Mouse (Mus musculus): ENCODE data around the gene Scn10a.
A peak's percentile ranks its signal among the peaks of the same experiment; 100 is the strongest.

DNA sequence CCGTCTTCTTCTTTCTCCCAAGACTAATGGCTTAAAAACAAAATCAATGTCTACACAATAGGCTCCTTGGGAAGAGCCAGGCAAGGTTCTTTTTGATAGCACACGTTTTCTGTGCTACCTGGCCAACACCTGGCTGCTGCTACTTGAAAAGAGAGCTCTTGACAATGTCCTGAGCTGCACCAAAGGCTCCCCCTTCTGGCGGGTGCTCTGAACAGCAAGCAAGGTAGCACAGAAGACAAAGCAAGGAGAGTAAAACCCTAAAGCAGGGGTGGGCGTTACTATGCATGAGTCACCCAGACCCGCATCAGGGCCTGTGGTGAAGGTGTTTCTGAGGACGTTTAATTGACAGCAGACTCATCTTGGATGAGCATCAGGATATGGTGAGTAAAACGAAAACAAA is 49.5 kb upstream of the Scn10a start:
- no peak for TF ChIP-seq ZMIZ1 (IDR thresholded peaks at IDR 0.05; ENCODE audit: low read depth, low read length)
- TF ChIP-seq GATA1 (IDR thresholded peaks at IDR 0.05; ENCODE audit: low read depth, low read length): no peak
- no peak for TF ChIP-seq EP300 (IDR thresholded peaks at IDR 0.05; ENCODE audit: low read depth in 1 of 2, low read length in 2 of 2)
- TF ChIP-seq NELFE (IDR thresholded peaks at IDR 0.05; ENCODE audit: low read depth, low read length): no peak
- peak; percentile 60 to 69 (median 63); a peak in 5 of 6 replicates for TF ChIP-seq CTCF (IDR thresholded peaks at IDR 0.05 in 2 of 3, conservative IDR thresholded peaks at IDR 0.05 in 1 of 3; ENCODE audit: control insufficient read depth in 1 of 3, insufficient read depth in 1 of 3, low read depth in 2 of 3, low read length in 3 of 3, poor library complexity in 1 of 3, severe bottlenecking in 1 of 3)
- TF ChIP-seq MXI1 (IDR thresholded peaks at IDR 0.05; ENCODE audit: low read depth, low read length): no peak
- no peak for TF ChIP-seq POLR2A (IDR thresholded peaks at IDR 0.05; ENCODE audit: control insufficient read depth in 1 of 2, insufficient read depth in 1 of 2, low read depth in 1 of 2, low read length in 2 of 2, poor library complexity in 1 of 2)
